Mouse (Mus musculus) thymus, adult 18-20 months (tissue): ENCODE measurements around the gene Ppp2r2c.
A peak's percentile ranks its signal among the peaks of the same experiment; 100 is the strongest.

ENCODE experiments used
- DNase-seq, 2 experiments: peaks; one replicate each; pipeline ENCODE4 v3.0.0; 2022; ENCODE audit warnings: mixed read lengths in 2 of 2

The Ppp2r2c gene

GRCm38 (mm10) chr5:36988781-36989624 is 120.7 kb downstream of the Ppp2r2c start, which contains the start of gene Wfs1:
Gene Wfs1, minus strand, starts transcription at chr5:36989205.
- peak; percentile 91 to 92 for DNase-seq

- peak; percentile 17 to 53 for DNase-seq
Observed at GRCm38 (mm10) chr5:36989625-36989977, 121.3 kb downstream of the Ppp2r2c start.

- no peak for DNase-seq
Observed at GRCm38 (mm10) chr5:36990196-36990595, 121.9 kb downstream of the Ppp2r2c start.

- no peak for DNase-seq
Observed at GRCm38 (mm10) chr5:36990631-36991350, 122.5 kb downstream of the Ppp2r2c start.

GRCm38 (mm10) chr5:36996410-36996809 is 128.1 kb downstream of the Ppp2r2c start:
- DNase-seq, result no peak

- DNase-seq, result peak; percentile 64 to 72
Observed at GRCm38 (mm10) chr5:36997996-36998395, 129.7 kb downstream of the Ppp2r2c start.

- DNase-seq, result no peak
Observed at GRCm38 (mm10) chr5:37001002-37001401, 132.7 kb downstream of the Ppp2r2c start.

- DNase-seq, result peak in 1 of 2 experiments; percentile 36
Observed at GRCm38 (mm10) chr5:37002001-37002400, 133.7 kb downstream of the Ppp2r2c start.
